Mouse (Mus musculus) MN1 (cell line): ENCODE results near the gene Selplg.

Experiments used
- DNase-seq: peaks from one replicate; pipeline ENCODE4 v3.0.0-alpha.2; 2016; ENCODE audit warnings: low spot score

Gene Selplg

GRCm38 (mm10) chr5:113825558-113825957, 6.9 kb downstream of the Selplg start:
- no peak for DNase-seq

GRCm38 (mm10) chr5:113824228-113824627, 8.2 kb downstream of the Selplg start:
- no peak for DNase-seq

- no peak for DNase-seq
Observed at GRCm38 (mm10) chr5:113818572-113818971, 13.9 kb downstream of the Selplg start.

- DNase-seq: peak; percentile 91
Observed at GRCm38 (mm10) chr5:113815638-113816152, 16.7 kb downstream of the Selplg start.

GRCm38 (mm10) chr5:113815041-113815389, 17.4 kb downstream of the Selplg start:
- DNase-seq: no peak

- DNase-seq: no peak
Observed at GRCm38 (mm10) chr5:113814111-113815040, 18.1 kb downstream of the Selplg start.

GRCm38 (mm10) chr5:113813608-113814007, 18.8 kb downstream of the Selplg start:
- DNase-seq: no peak

- DNase-seq: no peak
Observed at GRCm38 (mm10) chr5:113812638-113813037, 19.8 kb downstream of the Selplg start.

- DNase-seq: peak; percentile 59
Observed at GRCm38 (mm10) chr5:113811824-113812420, 20.5 kb downstream of the Selplg start.

- DNase-seq: no peak
Observed at GRCm38 (mm10) chr5:113810111-113810510, 22.3 kb downstream of the Selplg start.

- DNase-seq: no peak
Observed at GRCm38 (mm10) chr5:113808177-113808576, 24.3 kb downstream of the Selplg start.

- DNase-seq: no peak
Observed at GRCm38 (mm10) chr5:113807712-113808111, 24.7 kb downstream of the Selplg start.

GRCm38 (mm10) chr5:113806414-113806813, 26.0 kb downstream of the Selplg start:
- no peak for DNase-seq

GRCm38 (mm10) chr5:113805301-113805700, 27.1 kb downstream of the Selplg start:
- no peak for DNase-seq

GRCm38 (mm10) chr5:113804395-113804966, 28.0 kb downstream of the Selplg start:
- DNase-seq: peak; percentile 58

GRCm38 (mm10) chr5:113800280-113800679, 32.2 kb downstream of the Selplg start, which contains the start of gene Tmem119:
TSS of gene Tmem119 (minus strand) at chr5:113800516.
- DNase-seq: peak; percentile 90

- DNase-seq: peak; percentile 17
Observed at GRCm38 (mm10) chr5:113799691-113800090, 32.8 kb downstream of the Selplg start.

GRCm38 (mm10) chr5:113798525-113798924, 33.9 kb downstream of the Selplg start:
- no peak for DNase-seq

- no peak for DNase-seq
Observed at GRCm38 (mm10) chr5:113797149-113797882, 35.1 kb downstream of the Selplg start.

GRCm38 (mm10) chr5:113796401-113797148, 35.9 kb downstream of the Selplg start:
- no peak for DNase-seq
